Mouse (Mus musculus) midbrain, embryonic 12.5 days (tissue): ENCODE results near the gene Sugt1. TPM values are rescaled to one million over a fixed set of nuclear protein-coding genes. Genes with fewer than 3 reads are reported as not detected.

Source experiments
- ATAC-seq: fragments of 200-750 bp; cut with Nextera tagmentation; 2 replicates; pipeline ENCODE4 v1.8.0; 2017; ENCODE audit warnings: low read depth, moderate TSS enrichment, moderate library complexity; ENCODE audit not compliant: low FRiP score
- H3K27ac ChIP-seq: fragments of 300-500 bp; sonication (generic); replicated peaks from 2 replicates; pipeline ENCODE4 v1.5.1; 2016; ENCODE audit warnings: mild to moderate bottlenecking
- H3K27me3 ChIP-seq: fragments of 300-500 bp; sonication (generic); 2 replicates; pipeline ENCODE4 v1.6.1; 2016; ENCODE audit warnings: mild to moderate bottlenecking
- H3K36me3 ChIP-seq: fragments of 300-500 bp; sonication (generic); 2 replicates; pipeline ENCODE4 v1.6.1; 2016
- H3K4me1 ChIP-seq: fragments of 300-500 bp; sonication (generic); 2 replicates; pipeline ENCODE4 v1.6.1; 2016
- H3K4me2 ChIP-seq: fragments of 300-500 bp; sonication (generic); replicated peaks from 2 replicates; pipeline ENCODE4 v1.6.1; 2016; ENCODE audit warnings: mild to moderate bottlenecking, moderate library complexity
- H3K4me3 ChIP-seq: fragments of 300-500 bp; sonication (generic); 2 replicates; pipeline ENCODE4 v1.5.1; 2016; ENCODE audit warnings: mild to moderate bottlenecking
- H3K9ac ChIP-seq: fragments of 300-500 bp; sonication (generic); replicated peaks from 2 replicates; pipeline ENCODE4 v1.6.1; 2016; ENCODE audit warnings: mild to moderate bottlenecking, moderate library complexity
- H3K9me3 ChIP-seq: fragments of 300-500 bp; sonication (generic); 2 replicates; pipeline ENCODE4 v1.6.1; 2016; ENCODE audit warnings: mild to moderate bottlenecking
- WGBS: fragments of 180-500 bp; shearing (Covaris S2); methylation state at CpG from one replicate; pipeline ENCODE4 v1.1.7; 2016; 5-methylcytosine and 5-hydroxymethylcytosine counted together
- polyA plus RNA-seq: library from polyadenylated mRNA; unstranded; fragments of >200 nt; fragmentation: Nextera tagmentation; extraction: Ambion mirVana; gene quantifications from 2 replicates; pipeline ENCODE4 v1.2.1, GENCODE M21; 2016

The Sugt1 gene
- polyA plus RNA-seq, 1 experiment from 2014 or later = 131 TPM

GRCm38 (mm10) chr14:79660467-79660866, 73.0 kb downstream of the Sugt1 start:
- no peak overlapping the region for H3K27ac ChIP-seq
- H3K9me3 ChIP-seq = no peaks in the 10 kb centered on the region
- no peaks in the 10 kb centered on the region for H3K36me3 ChIP-seq
- WGBS = 45% methylated on average over 5 of the region's 5 CpGs
- ATAC-seq = no peak
- peaks cover 15% of the 10 kb centered on the region for H3K27me3 ChIP-seq
- no peak overlapping the region for H3K4me3 ChIP-seq
- H3K9ac ChIP-seq = no peak overlapping the region
- peak overlapping the region; percentile 52; the same call in 1 of the 2 replicates for H3K4me2 ChIP-seq
- peaks cover 15% of the 10 kb centered on the region for H3K4me1 ChIP-seq

- H3K4me2 ChIP-seq = peak overlapping the region; percentile 52
- H3K4me1 ChIP-seq = peaks cover 15% of the 10 kb centered on the region
- 17% methylated on average over 33 of the region's 33 CpGs for WGBS
- no peaks in the 10 kb centered on the region for H3K9me3 ChIP-seq
- H3K27ac ChIP-seq = no peak overlapping the region
- peak overlapping the region; percentile 22 for H3K4me3 ChIP-seq
- peak; percentile 76 for ATAC-seq
- H3K36me3 ChIP-seq = no peaks in the 10 kb centered on the region
- H3K9ac ChIP-seq = no peak overlapping the region; the same call in 1 of the 2 replicates
- peaks cover 15% of the 10 kb centered on the region for H3K27me3 ChIP-seq
These were observed 73.8 kb downstream of the Sugt1 start for GRCm38 (mm10) chr14:79661005-79661917.

- H3K27me3 ChIP-seq = peaks cover 15% of the 10 kb centered on the region
- no peak for ATAC-seq
- no peaks in the 10 kb centered on the region for H3K36me3 ChIP-seq
- no peak within 1 kb of the TSS; the same call in 1 of the 2 replicates for H3K9ac ChIP-seq
- peaks cover 15% of the 10 kb centered on the region for H3K4me1 ChIP-seq
- H3K9me3 ChIP-seq = no peaks in the 10 kb centered on the region
- WGBS = 58% methylated on average over 4 of the region's 4 CpGs
- H3K4me2 ChIP-seq = peak within 1 kb of the TSS; percentile 52
- H3K4me3 ChIP-seq = peak within 1 kb of the TSS; percentile 22
- H3K27ac ChIP-seq = no peak within 1 kb of the TSS
These were observed 74.5 kb downstream of the Sugt1 start, which contains the start of gene Cnmd for GRCm38 (mm10) chr14:79662001-79662400. Gene Cnmd (minus strand): TSS chr14:79662170.

DNA sequence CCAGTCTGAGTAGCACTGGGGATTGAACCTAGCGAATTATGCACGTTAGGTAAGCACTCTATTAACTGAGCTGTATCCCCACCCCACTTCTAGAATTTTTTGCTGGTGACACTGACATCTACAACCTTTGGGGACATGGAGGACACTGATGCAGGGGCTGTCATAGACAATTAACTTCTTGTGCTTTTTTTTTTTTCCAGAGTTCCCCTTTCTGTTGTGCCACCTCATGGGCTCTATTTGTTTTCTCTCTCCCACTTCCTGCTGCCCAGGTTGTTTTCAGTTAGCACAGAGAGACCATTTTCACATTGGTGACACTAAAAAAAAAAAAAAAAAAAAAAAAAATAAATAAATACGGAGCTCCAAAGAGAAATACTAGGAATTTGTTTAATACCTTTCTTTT, 83.5 kb downstream of the Sugt1 start:
- ATAC-seq = no peak
- Histone ChIP-seq H3K27ac (no peak overlapping the region), H3K9me3 (peaks cover 8% of the 10 kb centered on the region; the same call in 1 of the 2 replicates), H3K36me3 (no peaks in the 10 kb centered on the region), H3K4me2 (no peak overlapping the region), H3K4me3 (no peak overlapping the region), H3K4me1 (peaks cover 22% of the 10 kb centered on the region), H3K27me3 (no peaks in the 10 kb centered on the region; the same call in 1 of the 2 replicates), H3K9ac (no peak overlapping the region)
- WGBS = 80% methylated on average over 3 of the region's 3 CpGs

GRCm38 (mm10) chr14:79672567-79672966, 85.1 kb downstream of the Sugt1 start:
- Histone ChIP-seq H3K9ac (no peak overlapping the region), H3K4me2 (no peak overlapping the region), H3K4me3 (no peak overlapping the region), H3K36me3 (no peaks in the 10 kb centered on the region), H3K27me3 (no peaks in the 10 kb centered on the region; the same call in 1 of the 2 replicates), H3K9me3 (peaks cover 8% of the 10 kb centered on the region; the same call in 1 of the 2 replicates), H3K4me1 (peaks cover 35% of the 10 kb centered on the region), H3K27ac (peak overlapping the region; percentile 60)
- peak; percentile 32; the same call in 1 of the 2 replicates for ATAC-seq
- WGBS = 51% methylated on average over 5 of the region's 5 CpGs

DNA sequence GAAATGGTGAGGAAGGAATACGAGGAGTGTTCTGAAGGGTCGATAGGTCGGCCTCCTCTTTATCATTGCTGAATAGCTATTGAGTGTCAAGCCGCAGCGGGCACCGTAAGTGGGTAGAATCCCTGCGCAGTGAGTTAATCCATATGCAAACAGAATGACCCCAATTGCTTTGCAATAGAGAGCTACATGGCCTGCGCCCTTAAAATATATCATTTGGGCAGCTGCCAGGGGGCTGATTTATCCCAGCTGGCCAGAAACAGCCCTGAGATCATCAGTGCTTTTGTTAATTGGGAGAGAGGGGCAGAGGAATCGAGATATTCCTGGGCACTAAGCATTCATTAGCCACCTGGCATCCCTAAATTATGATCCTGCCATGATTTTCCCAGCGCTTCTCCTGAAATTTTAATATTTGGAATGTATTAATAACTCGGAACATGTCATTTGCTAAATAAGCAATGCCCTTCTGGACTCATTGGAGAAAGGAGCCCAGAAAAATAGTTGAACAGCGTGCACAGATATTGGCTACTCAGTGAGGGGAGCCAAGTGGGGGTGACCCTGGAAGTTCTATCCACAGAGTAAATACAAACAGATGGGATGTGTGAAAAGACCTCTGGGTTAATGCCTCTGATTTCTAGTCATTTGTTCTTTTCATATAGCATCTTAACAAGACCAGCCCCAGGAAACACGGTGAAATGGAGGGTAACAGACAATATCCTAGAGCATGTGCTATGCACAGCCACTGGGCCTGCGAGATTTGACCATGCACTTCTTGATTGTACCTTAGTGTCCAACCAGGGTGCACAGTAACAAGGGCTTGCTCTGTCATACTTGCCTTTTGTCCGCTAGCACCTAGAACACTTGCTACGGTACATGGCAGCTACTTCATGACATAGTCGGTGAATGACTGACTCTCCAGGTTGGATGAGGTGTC, 85.9 kb downstream of the Sugt1 start:
- 50% methylated on average over 17 of the region's 17 CpGs for WGBS
- H3K27ac ChIP-seq = peak overlapping the region; percentile 60
- no peak overlapping the region for H3K4me2 ChIP-seq
- no peaks in the 10 kb centered on the region; the same call in 1 of the 2 replicates for H3K27me3 ChIP-seq
- no peak overlapping the region for H3K9ac ChIP-seq
- H3K4me3 ChIP-seq = no peak overlapping the region
- H3K9me3 ChIP-seq = peaks cover 8% of the 10 kb centered on the region; the same call in 1 of the 2 replicates
- peak; percentile 57 for ATAC-seq
- H3K36me3 ChIP-seq = no peaks in the 10 kb centered on the region
- H3K4me1 ChIP-seq = peaks cover 36% of the 10 kb centered on the region

DNA sequence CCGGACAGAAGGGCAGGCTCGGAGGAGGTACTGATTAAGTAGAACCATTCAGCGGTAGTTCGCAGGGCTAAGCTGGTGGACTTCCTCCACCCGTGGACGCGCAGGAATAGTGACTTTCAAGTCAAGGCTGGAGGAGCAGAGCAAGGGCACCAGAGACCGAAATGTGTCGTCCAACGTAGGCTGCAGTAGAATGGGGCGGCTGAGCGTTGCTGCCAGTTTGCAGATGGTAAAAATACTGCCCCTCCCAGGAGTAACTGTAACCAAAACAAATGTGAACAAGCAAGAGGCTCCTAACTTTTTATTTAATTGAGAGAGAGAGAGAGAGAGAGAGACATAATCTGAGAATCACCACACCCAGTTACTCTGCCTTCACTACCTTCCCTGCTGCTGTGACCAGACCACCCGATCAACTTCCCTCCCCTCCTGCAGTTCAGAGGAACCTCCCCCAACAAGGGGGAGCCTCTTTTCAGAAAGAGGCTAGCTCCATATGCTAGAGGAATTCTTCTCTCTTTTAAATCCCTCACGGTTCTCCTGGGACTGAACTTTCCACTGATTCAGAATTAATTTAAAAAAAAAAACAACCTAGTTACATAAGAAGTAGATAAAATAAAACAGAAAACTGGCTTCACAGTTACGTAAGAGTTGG, 89.7 kb downstream of the Sugt1 start:
- Histone ChIP-seq H3K9ac (no peak overlapping the region), H3K4me1 (peaks cover 34% of the 10 kb centered on the region), H3K4me2 (no peak overlapping the region), H3K27ac (0 out of 2 replicates have a peak overlapping the region, but pooled peaks have one; percentile 39), H3K27me3 (no peaks in the 10 kb centered on the region), H3K9me3 (no peaks in the 10 kb centered on the region), H3K36me3 (no peaks in the 10 kb centered on the region), H3K4me3 (no peak overlapping the region)
- WGBS = 49% methylated on average over 15 of the region's 15 CpGs
- ATAC-seq = 0 out of 2 replicates have a peak, but pooled peaks have one; percentile 51

DNA sequence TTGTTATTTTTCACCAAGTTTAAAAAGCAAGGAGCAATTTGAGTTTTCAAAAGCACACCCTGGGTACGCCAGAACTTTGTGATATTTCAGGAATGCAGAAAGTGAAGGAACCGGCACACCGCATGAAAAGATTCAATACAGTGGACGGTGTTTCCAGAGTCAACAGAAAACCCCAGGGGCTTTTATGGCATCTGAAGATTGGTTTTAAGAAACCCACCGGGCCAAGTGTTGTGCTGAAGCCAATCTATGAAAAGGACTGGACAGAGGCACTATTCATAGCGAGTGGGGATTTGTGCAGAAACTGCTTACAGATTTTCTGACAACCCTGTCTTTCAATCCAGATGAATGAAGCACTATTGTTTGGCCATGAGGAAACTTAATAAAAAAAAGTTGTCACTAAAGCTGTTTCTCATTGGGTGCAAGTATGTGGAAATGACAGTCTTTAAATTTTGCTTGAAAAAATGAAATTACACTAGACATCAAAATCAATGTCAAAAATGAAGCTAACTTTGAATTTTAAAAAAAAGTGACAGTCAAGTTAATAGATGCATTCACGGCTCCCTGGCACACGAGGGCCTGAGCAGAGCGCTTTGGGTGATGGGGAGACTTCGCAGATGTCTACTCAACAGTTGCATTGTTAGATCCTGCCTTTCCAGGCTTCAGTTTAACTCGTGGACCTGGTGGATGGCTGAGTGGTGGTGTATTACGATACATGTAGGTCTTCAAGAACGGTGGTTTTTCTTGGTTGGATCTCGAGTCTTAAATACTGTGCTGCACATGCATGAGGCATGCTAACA, 90.6 kb downstream of the Sugt1 start:
- H3K4me1 ChIP-seq = peaks cover 26% of the 10 kb centered on the region
- no peak overlapping the region for H3K4me3 ChIP-seq
- ATAC-seq = no peak
- no peaks in the 10 kb centered on the region for H3K27me3 ChIP-seq
- WGBS = 38% methylated on average over 14 of the region's 14 CpGs
- H3K9ac ChIP-seq = no peak overlapping the region
- no peak overlapping the region for H3K4me2 ChIP-seq
- no peaks in the 10 kb centered on the region for H3K36me3 ChIP-seq
- no peak overlapping the region for H3K27ac ChIP-seq
- H3K9me3 ChIP-seq = no peaks in the 10 kb centered on the region

DNA sequence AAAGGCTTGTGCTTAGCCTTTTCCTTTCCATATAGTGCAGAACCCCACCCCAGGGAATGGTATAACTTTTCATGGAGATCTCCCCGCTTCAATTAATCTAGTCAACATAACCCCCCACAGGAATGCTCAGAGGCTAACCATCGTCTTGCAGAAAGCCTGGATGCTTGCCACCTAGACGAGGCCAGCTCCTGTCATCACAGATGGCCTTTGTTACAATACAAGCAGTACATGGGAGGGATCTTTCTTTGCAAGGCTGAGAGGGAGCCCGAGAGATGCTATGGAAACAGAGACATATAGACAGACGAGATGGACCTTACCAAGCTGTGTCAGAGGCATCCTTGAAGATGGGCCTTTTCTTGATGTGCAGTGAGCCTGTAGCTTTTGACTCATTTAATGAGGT, 93.2 kb downstream of the Sugt1 start:
- Histone ChIP-seq H3K4me3 (no peak overlapping the region), H3K4me1 (peaks cover 17% of the 10 kb centered on the region)
- WGBS = 70% methylated on average over 5 of the region's 5 CpGs

More for the DNA sequence above, 93.2 kb downstream of the Sugt1 start:
- no peak for ATAC-seq
- H3K9me3 ChIP-seq = no peaks in the 10 kb centered on the region
- H3K4me2 ChIP-seq = no peak overlapping the region
- no peaks in the 10 kb centered on the region for H3K27me3 ChIP-seq
- H3K27ac ChIP-seq = no peak overlapping the region
- no peaks in the 10 kb centered on the region for H3K36me3 ChIP-seq
- H3K9ac ChIP-seq = no peak overlapping the region
